Mouse (Mus musculus) kidney, postnatal 0 days (tissue): Measurements from ENCODE around the gene Hfe2. TPM values are rescaled to one million over a fixed set of nuclear protein-coding genes. Genes with fewer than 3 reads are reported as not detected.

Source experiments
- ATAC-seq: fragments of 200-750 bp; cut with Nextera tagmentation; replicated peaks from 2 replicates; pipeline ENCODE4 v1.8.0; 2017; ENCODE audit warnings: low read depth, moderate number of reproducible peaks, moderate TSS enrichment, moderate library complexity; ENCODE audit not compliant: low FRiP score
- DNase-seq: peaks from one replicate; pipeline ENCODE4 v3.0.0-alpha.2; 2016; ENCODE audit warnings: low spot score
- H3K27ac ChIP-seq: fragments of 300-500 bp; sonication (generic); 2 replicates; pipeline ENCODE4 v1.5.1; 2014; ENCODE audit warnings: mild to moderate bottlenecking
- H3K27me3 ChIP-seq: fragments of 300-500 bp; sonication (generic); 2 replicates; pipeline ENCODE4 v1.6.1; 2014; ENCODE audit warnings: low read length, mixed read lengths; ENCODE audit not compliant: insufficient read depth
- H3K36me3 ChIP-seq: fragments of 300-500 bp; sonication (generic); 2 replicates; pipeline ENCODE4 v1.6.1; 2014; ENCODE audit warnings: low read length, mixed read lengths; ENCODE audit not compliant: insufficient read depth
- H3K4me1 ChIP-seq: fragments of 300-500 bp; sonication (generic); replicated peaks from 2 replicates; pipeline ENCODE4 v1.6.1; 2014; ENCODE audit warnings: antibody characterized with exemption, low read length, mixed read lengths; ENCODE audit not compliant: insufficient read depth
- H3K4me2 ChIP-seq: fragments of 300-500 bp; sonication (generic); 2 replicates; pipeline ENCODE4 v1.6.1; 2014; ENCODE audit warnings: mild to moderate bottlenecking, low read length, moderate library complexity, mixed read lengths
- H3K4me3 ChIP-seq: fragments of 300-500 bp; sonication (generic); replicated peaks from 2 replicates; pipeline ENCODE4 v1.5.1; 2014; ENCODE audit warnings: low read depth, low read length
- H3K9ac ChIP-seq: fragments of 300-500 bp; sonication (generic); 2 replicates; pipeline ENCODE4 v1.6.1; 2014; ENCODE audit warnings: low read depth, low read length
- H3K9me3 ChIP-seq: fragments of 300-500 bp; sonication (generic); replicated peaks from 2 replicates; pipeline ENCODE4 v1.6.1; 2016; ENCODE audit warnings: low read length, inconsistent platforms, mixed read lengths
- CTCF ChIP-seq: IDR thresholded peaks from 2 replicates; pipeline ENCODE4 v1.5.1; 2016; ENCODE audit warnings: antibody characterized with exemption, low read depth, mild to moderate bottlenecking, moderate library complexity
- WGBS: fragments of 180-500 bp; shearing (Covaris S2); extraction: QIAGEN DNeasy Blood & Tissue Kit; methylation state at CpG from one replicate; pipeline ENCODE4 v1.1.7; 2014; 5-methylcytosine and 5-hydroxymethylcytosine counted together
- polyA plus RNA-seq: library from polyadenylated mRNA; unstranded; fragments of >200 nt; fragmentation: Nextera tagmentation; extraction: Ambion mirVana; gene quantifications from 2 replicates; pipeline ENCODE4 v1.2.1, GENCODE M21; 2015

Gene Hfe2
- polyA plus RNA-seq, 1 experiment from 2014 or later, result 0.07 TPM

DNA sequence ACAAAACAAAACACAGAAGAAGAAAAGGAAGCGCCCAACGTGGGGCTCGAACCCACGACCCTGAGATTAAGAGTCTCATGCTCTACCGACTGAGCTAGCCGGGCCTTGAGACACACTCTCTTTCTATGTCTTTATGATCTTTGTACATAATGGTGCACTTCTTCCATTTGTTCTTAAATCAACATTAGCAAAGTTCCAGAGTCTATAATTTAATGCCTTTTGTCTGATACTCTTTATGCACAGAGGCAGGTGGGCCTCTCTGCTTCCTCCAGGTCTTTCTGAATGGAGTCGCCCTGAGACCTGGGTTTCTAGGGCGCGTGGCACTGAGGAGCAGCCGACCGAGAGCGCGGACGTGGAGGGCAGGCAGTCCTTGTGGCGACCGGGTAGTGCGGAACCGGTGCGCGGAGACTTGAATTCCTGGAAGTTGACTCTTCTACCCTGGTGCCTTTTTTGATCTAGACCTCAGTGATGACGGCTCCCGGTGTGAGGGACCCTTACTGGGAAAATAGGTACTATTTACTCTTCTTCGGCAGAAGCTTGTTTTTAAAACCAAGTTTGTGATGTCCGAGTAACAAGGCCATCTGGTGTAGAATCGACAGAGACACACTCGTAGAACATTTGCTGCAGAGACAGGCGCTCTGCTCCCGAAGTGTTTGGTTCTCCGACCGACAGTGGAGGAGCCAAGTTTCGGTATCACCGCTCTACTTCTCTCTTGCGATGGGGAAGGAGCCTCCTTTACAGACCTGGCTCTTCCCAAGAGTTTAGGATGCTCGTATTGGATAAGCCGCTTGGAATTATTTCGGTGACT, 25.3 kb upstream of the Hfe2 start:
- no peak for TF ChIP-seq CTCF
- H3K9me3 ChIP-seq, result no peaks in the 10 kb centered on the region

DNA sequence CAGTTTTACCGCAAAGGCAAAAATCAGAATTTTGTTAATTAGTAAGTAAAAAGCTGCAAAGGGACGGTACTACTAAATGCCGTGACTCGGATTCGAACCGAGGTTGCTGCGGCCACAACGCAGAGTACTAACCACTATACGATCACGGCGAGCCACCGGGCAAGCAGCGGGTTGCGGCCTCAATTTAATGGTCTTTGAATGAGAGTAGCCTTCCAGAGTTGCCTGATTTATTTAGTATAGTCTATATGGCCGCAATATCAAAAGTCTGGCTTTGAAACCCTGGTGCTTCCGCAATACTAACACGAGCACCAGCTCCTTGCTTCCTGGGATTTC, 24.7 kb upstream of the Hfe2 start:
- peak overlapping the region; percentile 95 for H3K27ac ChIP-seq
- no peak for TF ChIP-seq CTCF
- peak overlapping the region; percentile 74 for H3K9ac ChIP-seq
- WGBS, result under 1% methylated on average over 17 of the region's 17 CpGs
- H3K27me3 ChIP-seq, result no peaks in the 10 kb centered on the region
- ATAC-seq (peak; percentile 75), DNase-seq (peak; percentile 94)
- peak overlapping the region; percentile 81 for H3K4me2 ChIP-seq
- H3K4me1 ChIP-seq, result 0 out of 2 replicates have a peak, but pooled peaks cover 3% of the 10 kb centered on the region
- no peaks in the 10 kb centered on the region for H3K9me3 ChIP-seq
- peak overlapping the region; percentile 65 for H3K4me3 ChIP-seq
- H3K36me3 ChIP-seq, result no peaks in the 10 kb centered on the region

More for the DNA sequence above, 25.3 kb upstream of the Hfe2 start:
- under 1% methylated on average over 36 of the region's 36 CpGs for WGBS
- Histone ChIP-seq H3K4me3 (peak overlapping the region; percentile 65), H3K4me1 (0 out of 2 replicates have a peak, but pooled peaks cover 3% of the 10 kb centered on the region), H3K36me3 (no peaks in the 10 kb centered on the region), H3K9ac (peak overlapping the region; percentile 74), H3K4me2 (peak overlapping the region; percentile 81), H3K27ac (peak overlapping the region; percentile 95), H3K27me3 (no peaks in the 10 kb centered on the region)
- peak; percentile 23 for ATAC-seq
- peak; percentile 86 for DNase-seq

DNA sequence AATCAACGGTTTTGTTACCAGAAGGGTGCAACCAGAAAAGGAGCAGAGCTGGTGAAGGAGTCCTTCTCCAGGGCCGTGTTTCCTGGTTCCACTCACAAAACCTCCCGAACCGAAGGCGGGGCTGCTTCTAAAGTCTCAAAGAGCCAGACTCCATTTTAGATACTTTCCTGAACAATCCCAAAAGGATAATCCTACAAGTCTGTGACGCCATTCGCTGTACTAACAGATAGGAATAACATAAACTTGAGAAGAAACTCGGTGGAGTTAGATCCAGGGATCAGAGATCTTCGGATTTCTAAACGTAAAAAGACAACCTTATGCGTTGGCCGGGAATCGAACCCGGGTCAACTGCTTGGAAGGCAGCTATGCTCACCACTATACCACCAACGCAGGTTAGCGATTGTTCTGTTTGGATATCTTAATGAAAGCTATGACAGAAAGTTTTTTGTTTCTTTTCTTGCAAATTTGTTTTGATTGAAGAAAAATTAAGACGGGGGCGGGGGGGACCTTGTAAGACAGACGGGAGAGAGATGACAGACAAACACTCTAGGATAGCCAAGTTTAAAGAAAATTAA, 24.2 kb upstream of the Hfe2 start:
- peak; percentile 70 for ATAC-seq
- TF ChIP-seq CTCF, result no peak
- no peaks in the 10 kb centered on the region for H3K9me3 ChIP-seq

DNA sequence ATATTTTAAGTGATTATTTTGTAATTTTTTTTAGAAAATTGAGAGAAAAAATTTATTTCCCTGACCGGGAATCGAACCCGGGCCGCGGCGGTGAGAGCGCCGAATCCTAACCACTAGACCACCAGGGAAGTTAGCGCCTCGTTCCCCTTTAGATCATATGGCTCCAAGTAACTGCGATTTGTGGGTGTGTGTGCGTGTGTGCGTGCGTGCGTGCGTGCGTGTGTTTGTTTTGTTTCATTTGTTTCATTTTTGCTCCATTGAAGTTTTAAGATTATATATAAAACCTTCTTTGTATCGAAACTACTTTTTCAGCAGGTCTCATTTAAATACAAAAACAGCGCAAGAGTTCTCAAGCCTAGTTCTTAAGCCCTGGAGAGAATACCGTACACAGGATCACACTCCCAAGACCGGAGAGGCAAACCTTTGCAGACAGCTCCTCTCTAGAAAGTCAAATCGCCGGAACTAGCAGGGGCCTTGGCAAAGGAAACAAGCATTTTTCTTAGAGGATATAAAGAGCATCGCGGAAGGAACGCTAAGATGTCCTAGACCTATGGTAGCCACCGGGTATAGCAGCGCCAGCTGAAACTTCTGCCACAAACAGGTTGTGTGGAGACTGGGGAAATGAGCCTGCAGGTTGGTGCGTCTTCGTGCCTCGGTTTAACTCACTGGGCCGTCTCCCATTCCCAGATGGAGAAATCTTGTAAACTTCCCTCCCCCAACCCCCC, 23.4 kb upstream of the Hfe2 start:
- H3K9me3 ChIP-seq, result no peaks in the 10 kb centered on the region
- peak overlapping the region; percentile 65 for H3K4me3 ChIP-seq
- H3K27me3 ChIP-seq, result no peaks in the 10 kb centered on the region
- peak; percentile 64 for ATAC-seq
- no peak for TF ChIP-seq CTCF
- peak overlapping the region; percentile 74 for H3K9ac ChIP-seq
- WGBS, result under 1% methylated on average over 32 of the region's 32 CpGs
- no peaks in the 10 kb centered on the region for H3K36me3 ChIP-seq
- DNase-seq, result peak; percentile 83
- H3K4me2 ChIP-seq, result peak overlapping the region; percentile 81
- H3K4me1 ChIP-seq, result 0 out of 2 replicates have a peak, but pooled peaks cover 3% of the 10 kb centered on the region
- peak overlapping the region; percentile 95 for H3K27ac ChIP-seq

More for the DNA sequence above, 24.2 kb upstream of the Hfe2 start:
- H3K27ac ChIP-seq, result peak overlapping the region; percentile 95
- H3K4me3 ChIP-seq, result peak overlapping the region; percentile 65
- H3K36me3 ChIP-seq, result no peaks in the 10 kb centered on the region
- H3K4me1 ChIP-seq, result 0 out of 2 replicates have a peak, but pooled peaks cover 3% of the 10 kb centered on the region
- peak; percentile 83 for DNase-seq
- under 1% methylated on average over 19 of the region's 19 CpGs for WGBS
- H3K4me2 ChIP-seq, result peak overlapping the region; percentile 81
- H3K27me3 ChIP-seq, result no peaks in the 10 kb centered on the region
- H3K9ac ChIP-seq, result peak overlapping the region; percentile 74

DNA sequence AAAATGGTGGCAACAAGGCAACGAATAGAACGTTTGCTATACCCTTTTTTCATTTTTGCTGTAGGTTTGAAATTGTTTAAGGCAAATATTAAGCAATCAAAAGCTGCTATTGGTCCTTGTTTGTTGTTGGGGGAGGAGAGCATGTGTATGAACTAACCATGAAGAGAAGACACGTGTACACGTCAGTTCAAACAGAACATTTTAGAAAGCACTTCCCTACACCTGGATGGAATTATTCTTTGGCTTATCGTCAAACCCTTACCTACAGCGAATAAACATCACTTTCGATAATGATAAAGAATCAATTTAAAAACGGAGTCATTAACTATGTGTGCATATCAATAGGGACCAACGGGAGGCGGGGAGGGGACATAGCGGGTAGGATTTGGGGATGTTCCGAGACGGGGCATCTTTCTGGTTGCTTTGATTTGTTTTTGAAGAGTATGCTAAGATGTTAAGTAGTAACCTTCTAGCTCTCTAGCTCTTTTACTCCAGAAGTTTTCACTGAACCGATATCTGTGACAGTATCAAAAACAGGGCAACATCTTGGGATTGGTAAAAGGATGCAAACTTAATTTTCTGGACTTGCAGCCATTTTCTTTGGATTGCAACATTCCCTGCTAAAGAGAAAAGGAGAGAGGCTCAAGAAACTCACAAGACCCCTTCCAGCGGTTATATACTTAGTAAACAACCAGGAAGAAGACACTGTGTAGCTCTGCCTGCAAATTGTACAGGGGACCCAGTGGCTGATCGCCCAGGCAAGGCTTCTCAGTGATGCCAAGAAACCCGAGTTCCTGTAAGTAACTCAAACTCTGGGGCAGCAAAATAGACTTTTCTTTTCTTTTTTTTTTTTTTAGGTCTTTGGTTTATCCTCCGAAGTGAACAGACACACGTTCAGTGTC, 22.5 kb upstream of the Hfe2 start:
- Histone ChIP-seq H3K36me3 (no peaks in the 10 kb centered on the region), H3K4me3 (peak overlapping the region; percentile 65), H3K27me3 (no peaks in the 10 kb centered on the region), H3K9me3 (no peaks in the 10 kb centered on the region), H3K4me2 (peak overlapping the region; percentile 81), H3K27ac (peak overlapping the region; percentile 82), H3K9ac (peak overlapping the region; percentile 54), H3K4me1 (0 out of 2 replicates have a peak, but pooled peaks cover under 1% of the 10 kb centered on the region)
- WGBS, result under 1% methylated on average over 19 of the region's 19 CpGs
- ATAC-seq (no peak), DNase-seq (peak; percentile 42)
- no peak for TF ChIP-seq CTCF
